Mouse (Mus musculus) adrenal gland, adult 8-10 months (tissue): ENCODE measurements around the gene Dexi. TPM values are rescaled to one million over a fixed set of nuclear protein-coding genes. Genes with fewer than 3 reads are reported as not detected.

Experiments used
- DNase-seq: peaks from one replicate; pipeline ENCODE4 v3.0.0; 2022
- total RNA-seq, 4 experiments: library from RNA; stranded (reverse); gene quantifications; 2 replicates each; pipeline ENCODE4 v1.2.4; 2022

Gene Dexi
- total RNA-seq, 4 experiments from 2014 or later: 21.3 to 29.9 (median 25.9) TPM

- DNase-seq: no peak
Measured at GRCm38 (mm10) chr16:10540763-10541597, 1.9 kb downstream of the Dexi start.

DNA sequence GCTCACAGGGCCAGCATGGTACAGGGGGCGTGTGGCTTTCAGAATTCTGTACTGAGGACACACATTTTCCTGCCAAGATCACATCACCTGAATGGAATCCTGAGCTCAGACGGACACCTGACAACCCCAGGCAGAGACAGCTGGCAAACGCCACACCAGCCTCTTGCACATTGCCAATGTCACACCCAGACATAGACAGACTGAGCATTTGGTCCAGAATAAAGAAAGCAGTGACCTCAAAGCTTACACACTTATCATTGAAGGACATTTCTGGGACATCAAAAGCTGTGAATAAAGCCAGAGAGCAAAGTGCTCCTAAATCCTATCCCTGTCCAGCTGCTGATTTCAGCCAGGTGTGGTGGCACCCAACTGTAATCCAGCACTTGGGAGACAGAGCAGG lies 5.9 kb downstream of the Dexi start:
- DNase-seq: no peak

DNA sequence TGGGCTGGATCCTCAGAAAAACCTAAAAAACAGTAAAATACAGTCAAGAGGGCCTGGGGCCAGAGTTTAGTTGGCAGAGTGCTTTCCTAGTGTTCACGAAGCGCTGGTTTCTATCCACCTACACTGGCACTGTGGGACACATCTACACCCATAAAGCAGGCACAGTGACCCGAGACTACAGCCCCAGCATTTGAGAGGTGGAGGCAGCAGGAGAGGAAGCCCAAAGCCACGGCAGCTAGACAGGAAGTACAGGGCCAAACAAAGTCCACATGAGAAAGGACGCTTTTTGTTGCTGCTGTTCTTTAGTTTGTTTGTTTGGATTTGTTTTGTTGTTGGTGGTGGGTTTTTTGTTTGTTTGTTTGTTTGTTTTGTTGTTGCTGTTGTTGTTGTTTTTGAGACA lies 6.5 kb downstream of the Dexi start:
- no peak for DNase-seq

DNA sequence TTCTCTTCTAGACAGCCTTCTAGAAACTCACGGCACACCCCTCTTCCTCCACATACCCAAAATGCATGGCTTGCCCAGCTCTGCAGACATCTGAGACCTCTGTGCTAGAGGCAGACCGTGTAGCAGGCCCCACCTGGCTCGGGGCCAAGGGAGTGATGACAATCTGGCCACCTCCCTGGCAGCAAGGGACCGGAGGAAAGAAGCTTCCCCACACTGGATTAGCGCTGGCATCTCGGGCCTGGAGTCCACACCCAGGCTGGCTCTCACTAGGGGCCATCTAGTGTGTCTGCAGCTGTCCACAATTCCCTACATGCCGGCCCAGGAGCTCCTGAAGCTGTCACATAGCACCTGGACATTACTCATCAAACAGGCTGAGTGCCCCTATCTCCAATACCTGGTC lies 8.3 kb downstream of the Dexi start:
- DNase-seq: no peak

DNA sequence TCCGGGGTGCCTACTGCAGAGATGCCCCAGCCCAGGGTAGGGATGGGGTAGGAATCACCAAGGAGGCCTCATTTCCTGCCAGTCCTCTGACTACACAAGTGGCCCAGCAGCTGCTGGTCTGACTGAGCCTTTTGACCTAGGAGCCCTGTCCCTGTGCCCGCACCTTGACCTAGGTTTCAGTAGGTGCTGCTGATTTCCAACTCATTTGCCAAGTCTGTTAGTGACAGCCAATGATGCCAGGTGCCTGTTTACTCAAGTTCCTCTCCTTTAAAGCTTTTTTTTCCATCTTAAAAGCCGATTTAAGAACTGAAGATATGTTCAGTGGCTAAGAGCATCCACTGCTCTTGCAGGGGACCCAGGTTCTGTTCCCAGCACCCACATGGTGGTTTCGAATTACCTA lies 9.1 kb downstream of the Dexi start:
- no peak for DNase-seq

- no peak for DNase-seq
Measured at GRCm38 (mm10) chr16:10530179-10530578, 12.7 kb downstream of the Dexi start.

GRCm38 (mm10) chr16:10528382-10528781 lies 14.5 kb downstream of the Dexi start:
- no peak for DNase-seq

- no peak for DNase-seq
Measured at GRCm38 (mm10) chr16:10527046-10527644, 15.7 kb downstream of the Dexi start.

- DNase-seq: no peak
Measured at GRCm38 (mm10) chr16:10525610-10525980, 17.3 kb downstream of the Dexi start.

DNA sequence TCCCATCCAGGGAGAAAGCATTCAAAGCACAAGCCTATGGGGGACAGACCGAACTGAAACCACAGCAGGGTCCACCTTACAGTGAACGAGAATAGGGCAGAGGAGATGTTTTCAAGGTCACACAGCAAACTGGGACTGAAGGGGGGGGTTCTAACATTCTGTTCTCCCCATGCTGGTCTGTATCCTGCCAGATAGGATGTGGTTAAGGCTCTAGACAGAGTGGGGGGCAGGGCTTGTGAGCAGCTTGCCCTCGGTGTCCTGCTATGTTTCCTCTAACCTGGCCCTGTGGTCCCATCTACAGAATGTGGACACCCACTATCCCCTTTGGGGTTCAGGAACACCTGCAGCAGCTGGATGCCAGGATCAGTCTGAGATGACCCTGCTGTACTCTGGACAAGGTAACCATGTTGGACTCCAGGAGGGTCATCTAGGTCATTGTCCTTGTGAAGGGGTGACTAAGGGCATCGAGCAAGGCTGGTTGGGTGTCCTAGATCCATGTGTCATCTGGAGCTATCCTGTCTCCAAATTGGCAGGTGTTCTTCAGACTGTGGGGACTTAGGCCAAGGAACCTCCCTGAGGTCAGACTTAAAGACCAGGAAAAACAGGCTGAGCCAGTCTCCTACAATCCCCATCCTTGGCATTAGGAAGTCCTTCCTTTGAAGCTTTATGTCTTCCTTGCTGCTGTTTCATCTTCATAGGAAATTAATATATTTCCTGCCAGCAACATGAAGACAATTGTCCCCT lies 17.8 kb downstream of the Dexi start:
- no peak for DNase-seq

GRCm38 (mm10) chr16:10523650-10524049 lies 19.2 kb downstream of the Dexi start:
- no peak for DNase-seq

GRCm38 (mm10) chr16:10522811-10523210 lies 20.0 kb downstream of the Dexi start:
- DNase-seq: no peak

DNA sequence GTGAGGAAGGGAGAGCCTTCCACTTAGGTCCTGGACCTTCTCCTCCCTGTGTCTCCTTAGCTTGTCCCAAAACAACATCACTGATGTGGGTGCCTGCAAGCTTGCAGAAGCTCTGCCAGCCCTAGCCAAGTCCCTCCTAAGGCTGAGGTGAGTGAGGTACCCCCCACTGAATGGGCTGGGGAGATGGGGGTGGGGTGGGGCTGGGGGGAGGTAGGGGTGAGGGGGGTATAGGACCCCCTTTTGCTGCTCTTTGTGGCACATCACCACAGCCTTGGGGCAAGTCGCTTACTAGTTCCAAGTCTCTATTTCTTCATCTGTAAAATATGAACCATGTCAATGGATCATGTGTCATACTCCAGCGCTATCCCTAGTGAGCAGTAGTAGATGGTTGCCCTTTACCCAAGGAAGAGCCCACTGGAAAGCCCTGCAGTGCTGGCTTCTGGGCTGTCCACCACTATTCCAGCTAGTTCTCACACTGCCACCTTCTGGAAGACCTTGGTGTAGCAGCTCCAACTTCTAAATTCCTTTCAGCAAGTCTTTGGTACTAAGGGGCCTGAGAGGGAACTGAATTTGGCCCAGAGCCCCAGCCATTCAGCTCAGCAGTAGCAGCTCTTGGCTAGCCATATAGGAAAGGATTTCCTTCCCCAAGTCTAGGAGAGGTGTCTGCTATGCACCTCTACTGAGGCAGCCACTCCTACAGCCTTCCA lies 21.8 kb downstream of the Dexi start:
- no peak for DNase-seq

GRCm38 (mm10) chr16:10518030-10518429 lies 24.8 kb downstream of the Dexi start:
- DNase-seq: no peak

GRCm38 (mm10) chr16:10515953-10516572 lies 26.8 kb downstream of the Dexi start:
- DNase-seq: no peak

DNA sequence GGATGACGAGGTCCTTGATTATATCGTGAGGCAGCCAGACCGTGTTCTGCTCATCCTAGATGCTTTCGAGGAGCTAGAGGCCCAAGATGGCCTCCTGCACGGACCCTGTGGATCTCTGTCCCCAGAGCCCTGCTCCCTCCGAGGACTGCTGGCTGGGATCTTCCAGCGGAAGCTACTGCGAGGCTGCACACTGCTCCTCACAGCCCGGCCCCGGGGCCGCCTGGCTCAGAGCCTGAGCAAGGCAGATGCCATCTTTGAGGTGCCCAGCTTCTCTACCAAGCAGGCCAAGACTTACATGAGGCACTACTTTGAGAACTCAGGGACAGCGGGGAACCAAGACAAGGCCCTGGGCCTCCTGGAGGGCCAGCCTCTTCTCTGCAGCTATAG lies 31.7 kb downstream of the Dexi start:
- DNase-seq: no peak

- no peak for DNase-seq
Measured at GRCm38 (mm10) chr16:10510477-10511133, 32.2 kb downstream of the Dexi start.

DNA sequence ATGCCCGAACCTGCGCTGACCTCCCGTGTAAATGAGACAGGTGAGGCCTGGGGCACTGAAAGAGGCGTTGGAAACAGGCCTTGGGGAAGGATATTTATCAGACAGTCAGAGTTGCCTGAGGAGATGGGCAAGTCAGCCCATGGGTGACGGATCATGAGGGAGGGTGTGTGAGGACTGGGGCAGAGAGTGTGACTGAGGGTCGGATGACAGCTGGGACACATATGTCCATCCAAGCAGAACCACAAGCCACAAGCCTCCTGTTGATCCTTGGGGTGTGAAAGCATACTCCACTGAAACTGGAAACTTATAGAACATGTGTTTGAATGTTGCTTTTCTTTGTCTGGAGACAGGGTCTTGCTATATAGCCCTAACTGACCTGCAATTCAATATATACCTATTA lies 34.2 kb downstream of the Dexi start:
- DNase-seq: no peak

GRCm38 (mm10) chr16:10507445-10507844 lies 35.4 kb downstream of the Dexi start:
- DNase-seq: no peak

- no peak for DNase-seq
Measured at GRCm38 (mm10) chr16:10503058-10503457, 39.8 kb downstream of the Dexi start.

DNA sequence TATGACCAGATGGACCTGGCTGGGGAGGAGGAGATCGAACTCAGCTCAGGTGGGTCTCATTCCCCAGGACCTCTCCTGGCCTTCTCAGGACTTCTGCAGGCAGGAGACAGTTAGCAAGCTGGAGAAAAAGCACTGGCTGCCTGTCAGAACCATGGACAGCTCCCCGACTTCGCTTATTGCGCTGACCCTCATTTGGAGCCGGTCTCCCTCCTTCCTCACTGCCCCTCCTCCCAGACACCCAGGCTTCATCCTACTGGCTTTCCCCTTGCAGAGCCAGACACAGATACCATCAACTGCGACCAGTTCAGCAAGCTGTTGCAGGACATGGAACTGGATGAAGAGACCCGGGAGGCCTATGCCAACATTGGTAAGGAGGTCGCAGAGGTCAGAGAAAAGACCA lies 41.0 kb downstream of the Dexi start:
- DNase-seq: no peak

GRCm38 (mm10) chr16:10499122-10499521 lies 43.7 kb downstream of the Dexi start:
- no peak for DNase-seq
